Mouse (Mus musculus) stomach, embryonic 16.5 days (tissue): ENCODE results near the gene Fbxo34. TPM values are rescaled to one million over a fixed set of nuclear protein-coding genes. Genes with fewer than 3 reads are reported as not detected.
A peak's percentile ranks its signal among the peaks of the same experiment; 100 is the strongest.
"Not testable (repeated sequence)": the region's sequence is repeated elsewhere in the genome, so short reads cannot be mapped to it uniquely, and the experiment has no call there.

Experiments used
- ATAC-seq: fragments of 200-750 bp; cut with Nextera tagmentation; 2 replicates; pipeline ENCODE4 v1.8.0; 2017; ENCODE audit warnings: moderate number of reproducible peaks, moderate TSS enrichment; ENCODE audit not compliant: insufficient read depth, low FRiP score
- H3K27ac ChIP-seq: fragments of 300-500 bp; sonication (generic); 2 replicates; pipeline ENCODE4 v1.5.1; 2014; ENCODE audit warnings: low read length
- H3K27me3 ChIP-seq: fragments of 300-500 bp; sonication (generic); 2 replicates; pipeline ENCODE4 v1.6.1; 2014; ENCODE audit warnings: low read length, control low read depth, mixed read lengths; ENCODE audit not compliant: control insufficient read depth, insufficient read depth
- H3K36me3 ChIP-seq: fragments of 300-500 bp; sonication (generic); 2 replicates; pipeline ENCODE4 v1.6.1; 2014; ENCODE audit warnings: low read length; ENCODE audit not compliant: control insufficient read depth, insufficient read depth
- H3K4me1 ChIP-seq: fragments of 300-500 bp; sonication (generic); 2 replicates; pipeline ENCODE4 v1.6.1; 2014; ENCODE audit warnings: low read length, control low read depth, mixed read lengths; ENCODE audit not compliant: control insufficient read depth, insufficient read depth
- H3K4me2 ChIP-seq: fragments of 300-500 bp; sonication (generic); 2 replicates; pipeline ENCODE4 v1.6.1; 2014; ENCODE audit warnings: low read depth, low read length, mixed read lengths
- H3K4me3 ChIP-seq: fragments of 300-500 bp; sonication (generic); replicated peaks from 2 replicates; pipeline ENCODE4 v1.5.1; 2014; ENCODE audit warnings: mild to moderate bottlenecking, low read length
- H3K9ac ChIP-seq: fragments of 300-500 bp; sonication (generic); 2 replicates; pipeline ENCODE4 v1.6.1; 2014; ENCODE audit warnings: low read length
- H3K9me3 ChIP-seq: fragments of 300-500 bp; sonication (generic); replicated peaks from 2 replicates; pipeline ENCODE4 v1.6.1; 2016; ENCODE audit warnings: low read length, control low read depth; ENCODE audit not compliant: control insufficient read depth
- WGBS: fragments of 180-500 bp; shearing (Covaris S2); extraction: QIAGEN DNeasy Blood & Tissue Kit; methylation state at CpG from one replicate; pipeline ENCODE4 v1.1.7; 2014; 5-methylcytosine and 5-hydroxymethylcytosine counted together
- polyA plus RNA-seq: library from polyadenylated mRNA; unstranded; fragments of >200 nt; fragmentation: Nextera tagmentation; extraction: Ambion mirVana; gene quantifications from 2 replicates; pipeline ENCODE4 v1.2.1, GENCODE M21; 2015

The Fbxo34 gene
- polyA plus RNA-seq, 1 experiment from 2014 or later, result 20.4 TPM

- Histone ChIP-seq H3K4me3 (no peak overlapping the region), H3K9me3 (no peaks in the 10 kb centered on the region), H3K27ac (no peak overlapping the region), H3K9ac (no peak overlapping the region), H3K36me3 (peaks cover 8% of the 10 kb centered on the region), H3K4me1 (no peaks in the 10 kb centered on the region), H3K27me3 (no peaks in the 10 kb centered on the region), H3K4me2 (no peak overlapping the region)
- WGBS, result 94% methylated on average over 2 of the region's 2 CpGs
- ATAC-seq, result no peak
Observed at GRCm38 (mm10) chr14:47553380-47553779, 103.2 kb downstream of the Fbxo34 start.

- Histone ChIP-seq H3K4me2 (no peak overlapping the region), H3K27me3 (no peaks in the 10 kb centered on the region), H3K27ac (no peak overlapping the region), H3K36me3 (peaks cover 3% of the 10 kb centered on the region; the same call in 1 of the 2 replicates), H3K4me1 (no peaks in the 10 kb centered on the region), H3K9me3 (no peaks in the 10 kb centered on the region), H3K9ac (no peak overlapping the region), H3K4me3 (no peak overlapping the region)
- no peak for ATAC-seq
- WGBS, result 86% methylated on average over 4 of the region's 4 CpGs
Observed at GRCm38 (mm10) chr14:47554236-47554635, 104.0 kb downstream of the Fbxo34 start.

GRCm38 (mm10) chr14:47555225-47555624 is 105.0 kb downstream of the Fbxo34 start:
- no peak for ATAC-seq
- WGBS, result 93% methylated on average over 5 of the region's 5 CpGs
- Histone ChIP-seq H3K36me3 (peaks cover 3% of the 10 kb centered on the region; the same call in 1 of the 2 replicates), H3K27ac (no peak overlapping the region), H3K27me3 (no peaks in the 10 kb centered on the region), H3K9me3 (no peaks in the 10 kb centered on the region), H3K4me1 (no peaks in the 10 kb centered on the region), H3K4me2 (no peak overlapping the region), H3K4me3 (no peak overlapping the region), H3K9ac (no peak overlapping the region)

- no peaks in the 10 kb centered on the region for H3K36me3 ChIP-seq
- no peak overlapping the region for H3K27ac ChIP-seq
- no peaks in the 10 kb centered on the region for H3K4me1 ChIP-seq
- H3K27me3 ChIP-seq, result no peaks in the 10 kb centered on the region
- H3K9ac ChIP-seq, result no peak overlapping the region
- H3K4me2 ChIP-seq, result no peak overlapping the region
- WGBS, result 63% methylated on average over 2 of the region's 2 CpGs
- H3K4me3 ChIP-seq, result no peak overlapping the region
- no peak for ATAC-seq
- H3K9me3 ChIP-seq, result no peaks in the 10 kb centered on the region
Observed at GRCm38 (mm10) chr14:47560714-47561113, 110.5 kb downstream of the Fbxo34 start.

- Histone ChIP-seq H3K36me3 (no peaks in the 10 kb centered on the region), H3K4me1 (peaks cover 4% of the 10 kb centered on the region; the same call in 1 of the 2 replicates), H3K4me3 (no peak overlapping the region), H3K4me2 (no peak overlapping the region), H3K9me3 (no peaks in the 10 kb centered on the region), H3K27ac (no peak overlapping the region), H3K27me3 (no peaks in the 10 kb centered on the region), H3K9ac (no peak overlapping the region)
- 89% methylated on average over 1 of the region's 1 CpGs for WGBS
- ATAC-seq, result no peak
Observed at GRCm38 (mm10) chr14:47562530-47562929, 112.3 kb downstream of the Fbxo34 start.

- no peak overlapping the region for H3K27ac ChIP-seq
- H3K4me3 ChIP-seq, result no peak overlapping the region
- H3K4me1 ChIP-seq, result peaks cover 6% of the 10 kb centered on the region; the same call in 1 of the 2 replicates
- 83% methylated on average over 4 of the region's 4 CpGs for WGBS
- H3K36me3 ChIP-seq, result no peaks in the 10 kb centered on the region
- no peak overlapping the region for H3K4me2 ChIP-seq
- no peak overlapping the region for H3K9ac ChIP-seq
- H3K9me3 ChIP-seq, result no peaks in the 10 kb centered on the region
- H3K27me3 ChIP-seq, result no peaks in the 10 kb centered on the region
- no peak for ATAC-seq
Observed at GRCm38 (mm10) chr14:47563106-47563505, 112.9 kb downstream of the Fbxo34 start.

- Histone ChIP-seq H3K9me3 (no peaks in the 10 kb centered on the region), H3K4me1 (peaks cover 8% of the 10 kb centered on the region; the same call in 1 of the 2 replicates), H3K27ac (no peak overlapping the region), H3K27me3 (no peaks in the 10 kb centered on the region), H3K4me2 (peak overlapping the region; percentile 71), H3K36me3 (no peaks in the 10 kb centered on the region), H3K9ac (peak overlapping the region; percentile 87), H3K4me3 (peak overlapping the region; percentile 91)
- ATAC-seq, result peak; percentile 99
- under 1% methylated on average over 46 of the region's 46 CpGs for WGBS
Observed at GRCm38 (mm10) chr14:47567962-47568652, 117.9 kb downstream of the Fbxo34 start.

- not testable (repeated sequence) for H3K27me3 ChIP-seq, H3K4me2 ChIP-seq, H3K36me3 ChIP-seq, ATAC-seq, H3K27ac ChIP-seq, H3K9me3 ChIP-seq, H3K4me3 ChIP-seq, H3K4me1 ChIP-seq, H3K9ac ChIP-seq
- WGBS, result 89% methylated on average over 11 of the region's 11 CpGs
Observed at GRCm38 (mm10) chr14:47570549-47570948, 120.3 kb downstream of the Fbxo34 start, which contains the start of gene Atg14. Atg14 (minus strand) TSS chr14:47570649.

- 66% methylated on average over 4 of the region's 4 CpGs for WGBS
- H3K36me3 ChIP-seq, result no peaks in the 10 kb centered on the region
- no peaks in the 10 kb centered on the region for H3K9me3 ChIP-seq
- 0 out of 2 replicates have a peak, but pooled peaks cover 2% of the 10 kb centered on the region for H3K4me1 ChIP-seq
- H3K4me2 ChIP-seq, result no peak overlapping the region
- ATAC-seq, result no peak
- H3K4me3 ChIP-seq, result no peak overlapping the region
- H3K27me3 ChIP-seq, result no peaks in the 10 kb centered on the region
- H3K27ac ChIP-seq, result no peak overlapping the region
- no peak overlapping the region for H3K9ac ChIP-seq
Observed at GRCm38 (mm10) chr14:47572707-47573106, 122.5 kb downstream of the Fbxo34 start.
